Mouse (Mus musculus): ENCODE data around the gene Tada1. TPM values are rescaled to one million over a fixed set of nuclear protein-coding genes. Genes with fewer than 3 reads are reported as not detected.

Gene Tada1
- polyA plus RNA-seq, 1 experiment from 2014 or later: 42.9 TPM

DNA sequence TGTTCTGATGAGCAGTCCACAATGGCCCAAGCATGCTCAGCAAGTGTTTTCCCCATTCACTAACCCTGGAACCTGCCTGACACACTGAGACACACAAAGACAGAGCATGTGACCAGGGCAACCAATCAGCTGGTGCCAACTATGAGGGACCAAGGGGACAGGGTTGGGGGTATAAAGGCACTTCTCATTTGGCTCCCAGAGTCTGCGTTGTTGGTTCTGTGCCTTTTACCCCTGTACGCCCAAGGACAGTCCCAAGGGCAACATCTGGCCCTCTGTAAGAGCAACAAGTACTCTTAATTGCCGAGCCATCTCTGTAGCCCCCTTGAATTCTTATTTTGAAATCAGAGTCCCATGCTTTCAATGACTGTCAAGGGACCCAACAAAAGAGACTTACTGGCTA lies 33.4 kb downstream of the Tada1 start:
- Histone ChIP-seq H3K9ac (ENCODE audit: low read depth, low read length) (no peak overlapping the region), H3K27ac (ENCODE audit: low read depth, low read length) (no peak overlapping the region), H3K9me3 (ENCODE audit: control insufficient read depth, low read length) (peaks cover 6% of the 10 kb centered on the region; the same call in 1 of the 2 replicates), H3K4me2 (no peak overlapping the region), H3K27me3 (replicated peaks; ENCODE audit: control insufficient read depth, insufficient read depth, low read length) (no peaks in the 10 kb centered on the region), H3K4me3 (ENCODE audit: low read depth, low read length) (no peak overlapping the region), H3K4me1 (replicated peaks; ENCODE audit: control insufficient read depth, insufficient read depth, low read length) (0 out of 2 replicates have a peak, but pooled peaks cover 4% of the 10 kb centered on the region), H3K36me3 (ENCODE audit: control insufficient read depth, insufficient read depth, low read length) (no peaks in the 10 kb centered on the region; the same call in 1 of the 2 replicates)
- ATAC-seq (replicated peaks; ENCODE audit: low FRiP score) (no peak), DNase-seq (ENCODE audit: low spot score) (no peak)
- 86% methylated on average over 3 of the region's 3 CpGs for WGBS

DNA sequence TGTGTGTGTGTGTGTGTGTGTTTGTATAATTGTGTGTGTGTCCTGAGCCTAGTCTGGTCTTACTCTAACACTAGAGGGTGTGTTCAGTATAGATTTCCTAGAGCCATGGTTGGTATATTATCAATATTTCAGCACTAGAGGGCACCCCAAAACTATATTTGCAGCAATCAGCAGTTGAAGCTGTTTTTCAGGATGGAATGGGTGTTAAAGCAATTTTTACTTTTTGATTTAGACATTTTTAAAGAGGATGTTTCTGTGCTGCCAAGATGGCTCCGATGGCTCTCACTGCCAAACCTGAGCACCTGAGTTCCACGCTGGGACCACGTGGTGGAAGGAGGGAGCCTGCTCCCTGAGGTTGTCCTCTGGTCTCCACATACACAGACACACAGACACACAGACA lies 50.2 kb downstream of the Tada1 start:
- H3K4me3 ChIP-seq (ENCODE audit: low read depth, low read length): no peak overlapping the region
- no peak overlapping the region for H3K27ac ChIP-seq (ENCODE audit: low read depth, low read length)
- peak; percentile 57; the same call in 1 of the 2 replicates for ATAC-seq (replicated peaks; ENCODE audit: low FRiP score)
- H3K36me3 ChIP-seq (ENCODE audit: control insufficient read depth, insufficient read depth, low read length): no peaks in the 10 kb centered on the region
- H3K9ac ChIP-seq (ENCODE audit: low read depth, low read length): no peak overlapping the region
- no peaks in the 10 kb centered on the region for H3K9me3 ChIP-seq (ENCODE audit: control insufficient read depth, low read length)
- H3K4me2 ChIP-seq: peak overlapping the region; percentile 47
- H3K4me1 ChIP-seq (replicated peaks; ENCODE audit: control insufficient read depth, insufficient read depth, low read length): no peaks in the 10 kb centered on the region
- no peaks in the 10 kb centered on the region for H3K27me3 ChIP-seq (replicated peaks; ENCODE audit: control insufficient read depth, insufficient read depth, low read length)
- WGBS: 54% methylated on average over 3 of the region's 3 CpGs
- DNase-seq (ENCODE audit: low spot score): no peak

DNA sequence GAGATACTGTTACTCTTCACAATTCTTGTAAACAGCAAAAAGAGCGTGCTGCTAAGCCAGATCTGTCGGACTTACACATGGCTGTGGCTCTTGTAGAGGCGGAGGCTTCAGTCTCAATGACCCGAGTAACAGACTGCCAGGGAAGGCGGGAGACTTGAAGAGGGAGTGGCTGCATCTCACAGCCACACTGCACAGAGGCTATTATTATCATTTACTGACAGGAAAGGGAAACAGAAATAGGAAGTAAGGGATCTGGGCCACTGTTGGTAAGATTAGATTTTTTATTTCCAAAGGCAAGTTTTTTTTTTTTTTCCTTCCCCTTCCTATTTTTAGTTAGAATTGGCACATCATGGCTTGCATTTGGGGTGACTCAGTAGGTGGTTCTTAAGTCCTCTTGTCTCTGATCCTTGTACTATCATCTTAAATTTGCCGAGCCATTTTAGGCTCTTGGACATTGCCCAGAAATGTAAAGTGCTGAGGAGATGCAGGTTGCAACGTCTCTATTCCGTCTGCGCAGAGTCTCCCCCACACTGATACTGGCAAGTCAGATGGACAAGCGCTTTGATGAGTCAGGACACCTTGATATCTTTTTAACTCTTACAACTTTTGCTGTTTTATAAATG lies 51.0 kb downstream of the Tada1 start:
- 45% methylated on average over 10 of the region's 10 CpGs for WGBS
- Histone ChIP-seq H3K27me3 (replicated peaks; ENCODE audit: control insufficient read depth, insufficient read depth, low read length) (no peaks in the 10 kb centered on the region), H3K9ac (ENCODE audit: low read depth, low read length) (no peak overlapping the region), H3K36me3 (ENCODE audit: control insufficient read depth, insufficient read depth, low read length) (no peaks in the 10 kb centered on the region), H3K9me3 (ENCODE audit: control insufficient read depth, low read length) (no peaks in the 10 kb centered on the region), H3K4me2 (peak overlapping the region; percentile 47), H3K4me1 (replicated peaks; ENCODE audit: control insufficient read depth, insufficient read depth, low read length) (no peaks in the 10 kb centered on the region), H3K4me3 (ENCODE audit: low read depth, low read length) (no peak overlapping the region), H3K27ac (ENCODE audit: low read depth, low read length) (no peak overlapping the region)
- ATAC-seq (replicated peaks; ENCODE audit: low FRiP score): peak; percentile 79
- no peak for DNase-seq (ENCODE audit: low spot score)

- no peak overlapping the region for H3K4me2 ChIP-seq
- no peak overlapping the region for H3K27ac ChIP-seq (ENCODE audit: low read depth, low read length)
- H3K9ac ChIP-seq (ENCODE audit: low read depth, low read length): no peak overlapping the region
- H3K27me3 ChIP-seq (replicated peaks; ENCODE audit: control insufficient read depth, insufficient read depth, low read length): no peaks in the 10 kb centered on the region
- WGBS: 56% methylated on average over 6 of the region's 6 CpGs
- no peak overlapping the region for H3K4me3 ChIP-seq (ENCODE audit: low read depth, low read length)
- H3K36me3 ChIP-seq (ENCODE audit: control insufficient read depth, insufficient read depth, low read length): no peaks in the 10 kb centered on the region
- no peaks in the 10 kb centered on the region for H3K4me1 ChIP-seq (replicated peaks; ENCODE audit: control insufficient read depth, insufficient read depth, low read length)
- no peaks in the 10 kb centered on the region for H3K9me3 ChIP-seq (ENCODE audit: control insufficient read depth, low read length)
- ATAC-seq (replicated peaks; ENCODE audit: low FRiP score) (no peak), DNase-seq (ENCODE audit: low spot score) (no peak)
Measured at GRCm38 (mm10) chr1:166439426-166439825, 60.5 kb downstream of the Tada1 start.

DNA sequence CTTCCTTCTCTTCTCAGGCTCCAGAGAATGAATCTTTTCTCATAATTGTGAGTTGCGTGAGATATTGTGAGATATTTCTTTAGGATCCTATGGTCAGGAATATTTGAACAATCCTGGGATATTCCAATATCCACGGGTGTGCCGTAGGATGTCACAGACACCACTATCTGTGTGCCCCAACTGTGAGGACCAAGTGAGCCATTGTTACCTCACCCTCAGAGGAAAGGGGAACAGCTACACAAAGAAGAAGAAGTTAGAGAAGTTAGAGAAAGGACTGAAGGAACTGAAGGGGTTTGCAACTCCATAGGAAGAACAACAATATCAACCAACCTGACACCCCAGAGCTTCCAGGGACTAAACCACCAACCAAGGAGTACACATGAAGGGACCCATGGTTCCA lies 63.1 kb downstream of the Tada1 start:
- DNase-seq (ENCODE audit: low spot score) (no peak), ATAC-seq (replicated peaks; ENCODE audit: low FRiP score) (no peak)
- H3K27ac ChIP-seq (ENCODE audit: low read depth, low read length): no peak overlapping the region
- H3K9ac ChIP-seq (ENCODE audit: low read depth, low read length): no peak overlapping the region
- no peak overlapping the region for H3K4me3 ChIP-seq (ENCODE audit: low read depth, low read length)
- H3K36me3 ChIP-seq (ENCODE audit: control insufficient read depth, insufficient read depth, low read length): no peaks in the 10 kb centered on the region
- H3K4me1 ChIP-seq (replicated peaks; ENCODE audit: control insufficient read depth, insufficient read depth, low read length): no peaks in the 10 kb centered on the region
- no peaks in the 10 kb centered on the region for H3K9me3 ChIP-seq (ENCODE audit: control insufficient read depth, low read length)
- 78% methylated on average over 3 of the region's 3 CpGs for WGBS
- H3K4me2 ChIP-seq: no peak overlapping the region
- no peaks in the 10 kb centered on the region for H3K27me3 ChIP-seq (replicated peaks; ENCODE audit: control insufficient read depth, insufficient read depth, low read length)

Other genes with a start within 250 kb of the Tada1 start
- gene Gpa33, start 248.9 kb upstream of the Tada1 start, polyA plus RNA-seq (2014; fragmentation: Nextera tagmentation; extraction: Ambion mirVana): not detected in 2 replicates
- gene Mael, start 140.3 kb upstream of the Tada1 start, polyA plus RNA-seq (2014; fragmentation: Nextera tagmentation; extraction: Ambion mirVana): not detected in 2 replicates
- 0.43 and 0.53 TPM in 2 replicates for gene Ildr2, start 125.0 kb upstream of the Tada1 start, polyA plus RNA-seq (2014; fragmentation: Nextera tagmentation; extraction: Ambion mirVana)
- gene Pogk, start 30.8 kb downstream of the Tada1 start, polyA plus RNA-seq (2014; fragmentation: Nextera tagmentation; extraction: Ambion mirVana): 8.0 and 8.8 TPM in 2 replicates
- not detected in 2 replicates for gene Gm4846, start 118.5 kb downstream of the Tada1 start, polyA plus RNA-seq (2014; fragmentation: Nextera tagmentation; extraction: Ambion mirVana)

Data from liver, embryonic 11.5 days (tissue).